Mouse (Mus musculus): ENCODE measurements around the gene Hyou1. TPM values are rescaled to one million over a fixed set of nuclear protein-coding genes. Genes with fewer than 3 reads are reported as not detected.
"Not testable (repeated sequence)": the region's sequence is repeated elsewhere in the genome, so short reads cannot be mapped to it uniquely, and the experiment has no call there.

Gene Hyou1
- polyA plus RNA-seq, 1 experiment from 2014 or later, result 14.3 TPM

GRCm38 (mm10) chr9:44407752-44408097 is 28.4 kb downstream of the Hyou1 start:
- peak overlapping the region; percentile 98 for H3K27ac ChIP-seq
- H3K4me3 ChIP-seq, result peak overlapping the region; percentile 93
- no peaks in the 10 kb centered on the region for H3K27me3 ChIP-seq
- no peaks in the 10 kb centered on the region for H3K9me3 ChIP-seq (replicated peaks)
- 0% methylated on average over 24 of the region's 24 CpGs for WGBS
- peaks cover 70% of the 10 kb centered on the region for H3K36me3 ChIP-seq
- H3K4me1 ChIP-seq (replicated peaks), result peaks cover 19% of the 10 kb centered on the region
- H3K9ac ChIP-seq, result peak overlapping the region; percentile 90
- H3K4me2 ChIP-seq, result peak overlapping the region; percentile 66
- no peak; the same call in 1 of the 2 replicates for ATAC-seq (replicated peaks; ENCODE audit: insufficient number of reproducible peaks, insufficient read depth, low FRiP score, low read depth)

GRCm38 (mm10) chr9:44408693-44409092 is 29.4 kb downstream of the Hyou1 start:
- peak overlapping the region; percentile 66 for H3K4me2 ChIP-seq
- WGBS, result 73% methylated on average over 9 of the region's 9 CpGs
- H3K4me3 ChIP-seq, result peak overlapping the region; percentile 93
- ATAC-seq (replicated peaks; ENCODE audit: insufficient number of reproducible peaks, insufficient read depth, low FRiP score, low read depth); H3K27me3 ChIP-seq; H3K9me3 ChIP-seq (replicated peaks); H3K27ac ChIP-seq: not testable (repeated sequence)
- H3K36me3 ChIP-seq, result peaks cover 68% of the 10 kb centered on the region
- H3K4me1 ChIP-seq (replicated peaks), result peaks cover 19% of the 10 kb centered on the region
- peak overlapping the region; percentile 90 for H3K9ac ChIP-seq

GRCm38 (mm10) chr9:44410647-44411336 is 31.5 kb downstream of the Hyou1 start:
- no peak for ATAC-seq (replicated peaks; ENCODE audit: insufficient number of reproducible peaks, insufficient read depth, low FRiP score, low read depth)
- Histone ChIP-seq H3K36me3 (peaks cover 57% of the 10 kb centered on the region), H3K4me1 (replicated peaks) (peaks cover 19% of the 10 kb centered on the region), H3K27me3 (no peaks in the 10 kb centered on the region), H3K9ac (no peak overlapping the region), H3K9me3 (replicated peaks) (no peaks in the 10 kb centered on the region), H3K27ac (no peak overlapping the region), H3K4me3 (no peak overlapping the region), H3K4me2 (no peak overlapping the region)
- WGBS, result 76% methylated on average over 2 of the region's 2 CpGs

- Histone ChIP-seq H3K9me3 (replicated peaks) (no peaks in the 10 kb centered on the region), H3K4me1 (replicated peaks) (peaks cover 17% of the 10 kb centered on the region), H3K36me3 (peaks cover 58% of the 10 kb centered on the region), H3K27ac (no peak overlapping the region), H3K27me3 (no peaks in the 10 kb centered on the region), H3K4me3 (no peak overlapping the region), H3K4me2 (no peak overlapping the region), H3K9ac (no peak overlapping the region)
- 84% methylated on average over 1 of the region's 1 CpGs for WGBS
- no peak for ATAC-seq (replicated peaks; ENCODE audit: insufficient number of reproducible peaks, insufficient read depth, low FRiP score, low read depth)
These were observed 32.4 kb downstream of the Hyou1 start for GRCm38 (mm10) chr9:44411601-44412130.

- Histone ChIP-seq H3K4me2 (no peak overlapping the region), H3K36me3 (peaks cover 58% of the 10 kb centered on the region), H3K27me3 (no peaks in the 10 kb centered on the region), H3K9ac (no peak overlapping the region), H3K27ac (no peak overlapping the region), H3K9me3 (replicated peaks) (no peaks in the 10 kb centered on the region), H3K4me1 (replicated peaks) (peaks cover 21% of the 10 kb centered on the region), H3K4me3 (no peak overlapping the region)
- ATAC-seq (replicated peaks; ENCODE audit: insufficient number of reproducible peaks, insufficient read depth, low FRiP score, low read depth), result no peak
- WGBS, result 73% methylated on average over 4 of the region's 4 CpGs
These were observed 33.0 kb downstream of the Hyou1 start for GRCm38 (mm10) chr9:44412306-44412705.

GRCm38 (mm10) chr9:44412781-44413180 is 33.5 kb downstream of the Hyou1 start:
- no peak overlapping the region for H3K4me3 ChIP-seq
- no peak overlapping the region for H3K9ac ChIP-seq
- WGBS, result 68% methylated on average over 2 of the region's 2 CpGs
- no peak overlapping the region for H3K4me2 ChIP-seq
- H3K27me3 ChIP-seq, result no peaks in the 10 kb centered on the region
- ATAC-seq (replicated peaks; ENCODE audit: insufficient number of reproducible peaks, insufficient read depth, low FRiP score, low read depth), result no peak
- H3K27ac ChIP-seq, result no peak overlapping the region
- peaks cover 58% of the 10 kb centered on the region for H3K36me3 ChIP-seq
- no peaks in the 10 kb centered on the region for H3K9me3 ChIP-seq (replicated peaks)
- peaks cover 23% of the 10 kb centered on the region for H3K4me1 ChIP-seq (replicated peaks)

GRCm38 (mm10) chr9:44417156-44417891 is 38.0 kb downstream of the Hyou1 start:
- Histone ChIP-seq H3K27ac (peak overlapping the region; percentile 52), H3K4me3 (peak overlapping the region; percentile 93), H3K36me3 (peaks cover 22% of the 10 kb centered on the region), H3K9ac (peak overlapping the region; percentile 89), H3K4me2 (peak overlapping the region; percentile 94), H3K9me3 (replicated peaks) (no peaks in the 10 kb centered on the region), H3K4me1 (replicated peaks) (peaks cover 12% of the 10 kb centered on the region), H3K27me3 (no peaks in the 10 kb centered on the region)
- 6% methylated on average over 26 of the region's 26 CpGs for WGBS
- ATAC-seq (replicated peaks; ENCODE audit: insufficient number of reproducible peaks, insufficient read depth, low FRiP score, low read depth), result peak; percentile 60

GRCm38 (mm10) chr9:44417892-44418363 is 38.6 kb downstream of the Hyou1 start:
- Histone ChIP-seq H3K27ac (peak overlapping the region; percentile 52), H3K9me3 (replicated peaks) (no peaks in the 10 kb centered on the region), H3K36me3 (peaks cover 15% of the 10 kb centered on the region), H3K9ac (peak overlapping the region; percentile 89), H3K4me3 (peak overlapping the region; percentile 93), H3K4me2 (peak overlapping the region; percentile 94), H3K27me3 (no peaks in the 10 kb centered on the region), H3K4me1 (replicated peaks) (peaks cover 12% of the 10 kb centered on the region)
- ATAC-seq (replicated peaks; ENCODE audit: insufficient number of reproducible peaks, insufficient read depth, low FRiP score, low read depth), result peak; percentile 96
- WGBS, result under 1% methylated on average over 38 of the region's 38 CpGs

GRCm38 (mm10) chr9:44418519-44419385 is 39.5 kb downstream of the Hyou1 start, which contains the start of gene Ccdc84:
Ccdc84 (minus strand) TSS chr9:44418569.
- Histone ChIP-seq H3K27me3 (no peaks in the 10 kb centered on the region), H3K9ac (peak within 1 kb of the TSS; percentile 89), H3K4me1 (replicated peaks) (peaks cover 12% of the 10 kb centered on the region), H3K36me3 (peaks cover 9% of the 10 kb centered on the region), H3K4me3 (peak within 1 kb of the TSS; percentile 93), H3K9me3 (replicated peaks) (no peaks in the 10 kb centered on the region), H3K27ac (peak within 1 kb of the TSS; percentile 52), H3K4me2 (peak within 1 kb of the TSS; percentile 94)
- 72% methylated on average over 14 of the region's 14 CpGs for WGBS
- ATAC-seq (replicated peaks; ENCODE audit: insufficient number of reproducible peaks, insufficient read depth, low FRiP score, low read depth), result no peak

GRCm38 (mm10) chr9:44419730-44420129 is 40.4 kb downstream of the Hyou1 start:
- WGBS, result 86% methylated on average over 9 of the region's 9 CpGs
- H3K4me1 ChIP-seq (replicated peaks), result peaks cover 12% of the 10 kb centered on the region

More at GRCm38 (mm10) chr9:44419730-44420129, 40.4 kb downstream of the Hyou1 start:
- H3K9me3 ChIP-seq (replicated peaks); ATAC-seq (replicated peaks; ENCODE audit: insufficient number of reproducible peaks, insufficient read depth, low FRiP score, low read depth); H3K4me2 ChIP-seq; H3K9ac ChIP-seq; H3K4me3 ChIP-seq; H3K36me3 ChIP-seq; H3K27ac ChIP-seq; H3K27me3 ChIP-seq: not testable (repeated sequence)

Data from heart, embryonic 15.5 days (tissue).